Mouse (Mus musculus) spleen, adult 2 months (tissue): ENCODE data around the gene Gm21983. TPM values are rescaled to one million over a fixed set of nuclear protein-coding genes. Genes with fewer than 3 reads are reported as not detected.

Experiments
- DNase-seq, 2 experiments: peaks; one replicate each; pipeline versions ENCODE4 v3.0.0 to v3.0.0-alpha.2; 2012 to 2021; ENCODE audit warnings: low spot score in 2 of 2, low read depth in 1 of 2
- H3K27ac ChIP-seq: fragments of 200-500 bp; 2 replicates; pipeline ENCODE4 v1.5.1; 2012; ENCODE audit warnings: low read length, inconsistent platforms; ENCODE audit not compliant: insufficient read depth
- H3K27me3 ChIP-seq: fragments of 200-500 bp; 2 replicates; pipeline ENCODE4 v1.6.1; 2012; ENCODE audit warnings: mild to moderate bottlenecking, moderate library complexity, low read length, inconsistent platforms; ENCODE audit not compliant: control insufficient read depth, insufficient read depth
- H3K36me3 ChIP-seq: fragments of 200-500 bp; 2 replicates; pipeline ENCODE4 v1.6.1; 2012; ENCODE audit warnings: mild to moderate bottlenecking, low read length, inconsistent platforms; ENCODE audit not compliant: control insufficient read depth, insufficient read depth
- H3K4me1 ChIP-seq: fragments of 200-500 bp; 2 replicates; pipeline ENCODE4 v1.6.1; 2011; ENCODE audit warnings: inconsistent platforms; ENCODE audit not compliant: control insufficient read depth, insufficient read depth, insufficient read length
- H3K4me3 ChIP-seq: fragments of 200-500 bp; 2 replicates; pipeline ENCODE4 v1.5.1; 2011; ENCODE audit warnings: mild to moderate bottlenecking, inconsistent platforms; ENCODE audit not compliant: insufficient read depth, insufficient read length; ENCODE audit errors: extremely low read depth
- CTCF ChIP-seq: fragments of 200-500 bp; IDR thresholded peaks from 2 replicates; pipeline ENCODE4 v1.5.1; 2011; ENCODE audit warnings: mild to moderate bottlenecking, inconsistent platforms; ENCODE audit not compliant: insufficient read depth, insufficient read length, insufficient replicate concordance; ENCODE audit errors: extremely low read depth
- POLR2A ChIP-seq: fragments of 200-500 bp; IDR thresholded peaks from 2 replicates; pipeline ENCODE4 v1.6.1; 2011; ENCODE audit warnings: low read depth, low read length, inconsistent platforms
- WGBS: fragments of 180-500 bp; shearing (Covaris S2); methylation state at CpG from one replicate; pipeline ENCODE4 v1.1.7; 2018; 5-methylcytosine and 5-hydroxymethylcytosine counted together
- polyA plus RNA-seq: library from polyadenylated mRNA; depleted of rRNA; stranded (reverse); fragments of >200 nt; gene quantifications from 2 replicates; pipeline ENCODE4 v1.2.3, GENCODE M21; 2012

Gm21983 gene
- polyA plus RNA-seq, 1 experiment: not detected

DNA sequence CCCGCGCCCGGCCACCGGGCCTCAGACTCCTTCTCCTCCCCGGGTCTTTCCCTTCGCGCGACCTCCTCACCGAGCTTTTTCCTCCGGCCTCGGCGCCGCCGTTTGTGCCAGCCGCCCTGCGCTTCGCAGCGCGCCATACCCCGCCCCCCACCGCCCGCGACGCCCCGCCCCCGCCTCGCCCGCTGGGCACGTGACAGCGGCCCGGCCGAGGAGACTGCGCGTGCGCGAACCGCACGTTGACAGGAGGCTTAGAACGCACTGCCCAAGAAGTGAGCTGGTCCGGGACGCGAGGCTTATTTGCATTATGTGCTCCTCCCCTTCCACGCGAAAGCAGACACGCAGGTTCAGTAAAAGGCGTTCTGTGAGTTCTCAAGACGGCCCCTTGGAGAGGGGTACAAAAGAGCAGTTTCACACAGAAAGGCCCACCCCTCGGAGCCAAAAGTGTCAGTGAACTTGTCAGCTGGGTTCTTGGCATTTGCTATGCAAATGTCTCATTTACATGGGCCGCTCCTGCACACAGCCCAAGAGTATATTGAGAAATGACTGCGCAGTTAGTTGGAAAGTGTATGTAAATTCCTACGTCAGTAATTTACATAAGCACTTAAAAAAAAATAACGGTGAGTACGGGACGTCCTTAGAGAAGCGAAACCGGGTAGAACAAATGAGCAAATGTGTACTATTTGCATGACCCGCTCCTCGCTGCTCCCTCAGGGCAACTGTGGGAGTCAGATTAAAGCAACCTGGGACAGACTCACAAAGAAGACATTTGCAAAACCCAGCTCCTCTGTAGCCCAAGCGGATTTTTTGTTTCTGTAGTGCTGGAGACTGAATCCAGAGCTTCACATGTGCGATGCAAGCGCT is 14.0 kb downstream of the Gm21983 start, which contains the start of gene Egln2:
TSS of gene Egln2 (minus strand) at position 189 of the 861 bp plus-strand sequence.
- DNase-seq: peak; percentile 91 to 96
- Histone ChIP-seq H3K4me3 (peak within 1 kb of the TSS; percentile 79), H3K36me3 (peaks cover 15% of the 10 kb centered on the region), H3K27me3 (no peaks in the 10 kb centered on the region), H3K4me1 (peaks cover 32% of the 10 kb centered on the region), H3K27ac (peak within 1 kb of the TSS; percentile 99)
- TF ChIP-seq POLR2A: peak; percentile 43
- no peak for TF ChIP-seq CTCF
- under 1% methylated on average over 61 of the region's 61 CpGs for WGBS

DNA sequence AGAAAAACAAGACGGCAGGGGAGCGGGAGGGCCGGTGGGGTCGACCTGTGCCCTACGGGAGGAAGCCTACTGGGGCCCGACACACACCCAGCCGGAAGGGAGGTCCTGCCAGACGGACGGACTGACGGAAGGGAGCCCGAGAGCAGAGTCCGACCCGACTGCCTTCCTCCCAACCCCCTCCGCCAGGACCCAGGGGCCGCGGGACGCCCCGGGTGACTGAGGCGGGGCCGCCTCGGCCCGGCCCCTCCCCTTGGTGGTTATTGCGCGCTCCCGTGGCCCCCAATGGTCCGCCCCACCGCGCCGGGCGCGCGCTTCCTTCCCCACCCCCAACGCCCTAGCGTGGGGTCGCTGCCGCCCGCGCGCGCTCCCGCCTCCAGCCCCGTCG is 14.7 kb downstream of the Gm21983 start:
- 1% methylated on average over 31 of the region's 43 CpGs for WGBS
- peak; percentile 20; the same call in 1 of the 2 replicates for TF ChIP-seq POLR2A
- TF ChIP-seq CTCF: no peak
- Histone ChIP-seq H3K27me3 (no peaks in the 10 kb centered on the region), H3K4me3 (peak overlapping the region; percentile 79), H3K27ac (peak overlapping the region; percentile 99), H3K4me1 (peaks cover 32% of the 10 kb centered on the region), H3K36me3 (peaks cover 14% of the 10 kb centered on the region)
- peak; percentile 62 to 84 for DNase-seq

- DNase-seq: no peak
- peaks cover 32% of the 10 kb centered on the region for H3K4me1 ChIP-seq
- H3K27ac ChIP-seq: peak overlapping the region; percentile 99
- no peaks in the 10 kb centered on the region for H3K27me3 ChIP-seq
- H3K36me3 ChIP-seq: peaks cover 10% of the 10 kb centered on the region
- TF ChIP-seq POLR2A (no peak), CTCF (no peak)
- WGBS: 3% methylated on average over 8 of the region's 8 CpGs
- H3K4me3 ChIP-seq: peak overlapping the region; percentile 79
Observed at GRCm38 (mm10) chr7:27165696-27166095, 15.2 kb downstream of the Gm21983 start.

- peak in 1 of 2 experiments; percentile 19 for DNase-seq
Observed at GRCm38 (mm10) chr7:27165007-27165655, 15.8 kb downstream of the Gm21983 start.

GRCm38 (mm10) chr7:27164112-27164947 is 16.6 kb downstream of the Gm21983 start:
- 94% methylated on average over 33 of the region's 33 CpGs for WGBS
- H3K27me3 ChIP-seq: no peaks in the 10 kb centered on the region
- no peak overlapping the region for H3K4me3 ChIP-seq
- no peak for TF ChIP-seq CTCF
- no peak for TF ChIP-seq POLR2A
- no peak overlapping the region for H3K27ac ChIP-seq
- peaks cover 8% of the 10 kb centered on the region for H3K36me3 ChIP-seq
- DNase-seq: no peak
- peaks cover 37% of the 10 kb centered on the region for H3K4me1 ChIP-seq

More at GRCm38 (mm10) chr7:27165007-27165655, 15.8 kb downstream of the Gm21983 start:
- 75% methylated on average over 23 of the region's 23 CpGs for WGBS
- peak overlapping the region; percentile 79; the same call in 1 of the 2 replicates for H3K4me3 ChIP-seq
- H3K27ac ChIP-seq: peak overlapping the region; percentile 99; the same call in 1 of the 2 replicates
- H3K36me3 ChIP-seq: peaks cover 8% of the 10 kb centered on the region
- no peaks in the 10 kb centered on the region for H3K27me3 ChIP-seq
- H3K4me1 ChIP-seq: peaks cover 35% of the 10 kb centered on the region
- no peak for TF ChIP-seq CTCF
- TF ChIP-seq POLR2A: no peak

GRCm38 (mm10) chr7:27163450-27163805 is 17.5 kb downstream of the Gm21983 start:
- Histone ChIP-seq H3K4me1 (peaks cover 34% of the 10 kb centered on the region), H3K4me3 (no peak overlapping the region), H3K27me3 (no peaks in the 10 kb centered on the region), H3K36me3 (peaks cover 16% of the 10 kb centered on the region), H3K27ac (no peak overlapping the region)
- DNase-seq: no peak
- 92% methylated on average over 5 of the region's 5 CpGs for WGBS
- TF ChIP-seq POLR2A: no peak
- TF ChIP-seq CTCF: no peak
